Mouse (Mus musculus) forebrain, embryonic 16.5 days (tissue): ENCODE measurements around the gene Npnt. TPM values are rescaled to one million over a fixed set of nuclear protein-coding genes. Genes with fewer than 3 reads are reported as not detected.

Source experiments
- ATAC-seq: fragments of 200-750 bp; cut with Nextera tagmentation; 2 replicates; pipeline ENCODE4 v1.8.0; 2017; ENCODE audit warnings: mild to moderate bottlenecking, moderate library complexity
- H3K27ac ChIP-seq: fragments of 300-500 bp; sonication (generic); 2 replicates; pipeline ENCODE4 v1.5.1; 2014; ENCODE audit warnings: low read length, control low read depth
- H3K27me3 ChIP-seq: fragments of 300-500 bp; sonication (generic); replicated peaks from 2 replicates; pipeline ENCODE4 v1.6.1; 2014; ENCODE audit warnings: low read length; ENCODE audit not compliant: control insufficient read depth, insufficient read depth
- H3K36me3 ChIP-seq: fragments of 300-500 bp; sonication (generic); 2 replicates; pipeline ENCODE4 v1.6.1; 2014; ENCODE audit not compliant: control insufficient read depth, insufficient read depth
- H3K4me1 ChIP-seq: fragments of 300-500 bp; sonication (generic); replicated peaks from 2 replicates; pipeline ENCODE4 v1.6.1; 2014; ENCODE audit warnings: low read length; ENCODE audit not compliant: control insufficient read depth, insufficient read depth
- H3K4me2 ChIP-seq: fragments of 300-500 bp; sonication (generic); 2 replicates; pipeline ENCODE4 v1.6.1; 2014; ENCODE audit warnings: mild to moderate bottlenecking, low read length, control low read depth
- H3K4me3 ChIP-seq: fragments of 300-500 bp; sonication (generic); replicated peaks from 2 replicates; pipeline ENCODE4 v1.5.1; 2014; ENCODE audit warnings: mild to moderate bottlenecking, low read length, control low read depth
- H3K9ac ChIP-seq: fragments of 300-500 bp; sonication (generic); replicated peaks from 2 replicates; pipeline ENCODE4 v1.6.1; 2014; ENCODE audit warnings: low read depth, low read length, control low read depth
- H3K9me3 ChIP-seq: fragments of 300-500 bp; sonication (generic); 2 replicates; pipeline ENCODE4 v1.6.1; 2016; ENCODE audit warnings: low read length; ENCODE audit not compliant: control insufficient read depth
- WGBS: fragments of 180-500 bp; shearing (Covaris S2); extraction: QIAGEN DNeasy Blood & Tissue Kit; methylation state at CpG from one replicate; pipeline ENCODE4 v1.1.7; 2014; 5-methylcytosine and 5-hydroxymethylcytosine counted together
- polyA plus RNA-seq: library from polyadenylated mRNA; unstranded; fragments of >200 nt; fragmentation: Nextera tagmentation; extraction: Ambion mirVana; gene quantifications from 2 replicates; pipeline ENCODE4 v1.2.1, GENCODE M21; 2015

Gene Npnt
- polyA plus RNA-seq, 1 experiment from 2014 or later = 6.3 TPM

GRCm38 (mm10) chr3:132942778-132943177 lies 7.3 kb downstream of the Npnt start:
- no peak overlapping the region for H3K27ac ChIP-seq
- no peaks in the 10 kb centered on the region for H3K36me3 ChIP-seq
- ATAC-seq = no peak
- no peaks in the 10 kb centered on the region for H3K27me3 ChIP-seq
- no peak overlapping the region for H3K4me2 ChIP-seq
- no peaks in the 10 kb centered on the region for H3K4me1 ChIP-seq
- H3K9me3 ChIP-seq = no peaks in the 10 kb centered on the region
- no peak overlapping the region for H3K4me3 ChIP-seq
- 91% methylated on average over 6 of the region's 6 CpGs for WGBS
- H3K9ac ChIP-seq = no peak overlapping the region

- WGBS = 83% methylated on average over 10 of the region's 10 CpGs
- no peaks in the 10 kb centered on the region for H3K36me3 ChIP-seq
- H3K4me1 ChIP-seq = no peaks in the 10 kb centered on the region
- H3K27ac ChIP-seq = no peak overlapping the region
- H3K4me3 ChIP-seq = no peak overlapping the region
- H3K4me2 ChIP-seq = no peak overlapping the region
- H3K27me3 ChIP-seq = no peaks in the 10 kb centered on the region
- no peak for ATAC-seq
- H3K9ac ChIP-seq = no peak overlapping the region
- no peaks in the 10 kb centered on the region for H3K9me3 ChIP-seq
Measured at GRCm38 (mm10) chr3:132940181-132940990, 9.7 kb downstream of the Npnt start.

GRCm38 (mm10) chr3:132939006-132939405 lies 11.1 kb downstream of the Npnt start:
- H3K27ac ChIP-seq = no peak overlapping the region
- H3K4me3 ChIP-seq = no peak overlapping the region
- H3K36me3 ChIP-seq = no peaks in the 10 kb centered on the region
- no peak overlapping the region for H3K9ac ChIP-seq
- 0 out of 2 replicates have a peak, but pooled peaks cover 3% of the 10 kb centered on the region for H3K4me1 ChIP-seq
- no peaks in the 10 kb centered on the region for H3K27me3 ChIP-seq
- WGBS = 83% methylated on average over 8 of the region's 8 CpGs
- H3K9me3 ChIP-seq = no peaks in the 10 kb centered on the region
- H3K4me2 ChIP-seq = no peak overlapping the region
- ATAC-seq = no peak

- no peaks in the 10 kb centered on the region for H3K36me3 ChIP-seq
- no peaks in the 10 kb centered on the region for H3K9me3 ChIP-seq
- no peak overlapping the region for H3K9ac ChIP-seq
- H3K4me2 ChIP-seq = no peak overlapping the region
- peak; percentile 67; the same call in 1 of the 2 replicates for ATAC-seq
- no peaks in the 10 kb centered on the region for H3K27me3 ChIP-seq
- no peak overlapping the region for H3K27ac ChIP-seq
- no peak overlapping the region for H3K4me3 ChIP-seq
- 27% methylated on average over 2 of the region's 2 CpGs for WGBS
- H3K4me1 ChIP-seq = 0 out of 2 replicates have a peak, but pooled peaks cover 3% of the 10 kb centered on the region
Measured at GRCm38 (mm10) chr3:132934649-132935048, 15.4 kb downstream of the Npnt start.

GRCm38 (mm10) chr3:132931526-132931925 lies 18.6 kb downstream of the Npnt start:
- no peak overlapping the region for H3K9ac ChIP-seq
- WGBS = 87% methylated on average over 4 of the region's 4 CpGs
- ATAC-seq = no peak

GRCm38 (mm10) chr3:132929866-132930265 lies 20.2 kb downstream of the Npnt start:
- no peak overlapping the region for H3K4me2 ChIP-seq
- H3K4me3 ChIP-seq = no peak overlapping the region
- 0 out of 2 replicates have a peak, but pooled peaks cover 3% of the 10 kb centered on the region for H3K4me1 ChIP-seq
- H3K27me3 ChIP-seq = no peaks in the 10 kb centered on the region
- H3K36me3 ChIP-seq = no peaks in the 10 kb centered on the region
- H3K9ac ChIP-seq = no peak overlapping the region
- no peak for ATAC-seq
- H3K27ac ChIP-seq = no peak overlapping the region
- H3K9me3 ChIP-seq = no peaks in the 10 kb centered on the region
- 72% methylated on average over 6 of the region's 6 CpGs for WGBS

More at GRCm38 (mm10) chr3:132931526-132931925, 18.6 kb downstream of the Npnt start:
- H3K4me2 ChIP-seq = no peak overlapping the region
- H3K4me1 ChIP-seq = 0 out of 2 replicates have a peak, but pooled peaks cover 3% of the 10 kb centered on the region
- no peaks in the 10 kb centered on the region for H3K36me3 ChIP-seq
- H3K4me3 ChIP-seq = no peak overlapping the region
- H3K27ac ChIP-seq = no peak overlapping the region
- no peaks in the 10 kb centered on the region for H3K9me3 ChIP-seq
- H3K27me3 ChIP-seq = no peaks in the 10 kb centered on the region

- H3K27me3 ChIP-seq = no peaks in the 10 kb centered on the region
- 90% methylated on average over 9 of the region's 9 CpGs for WGBS
Measured at GRCm38 (mm10) chr3:132928186-132928585, 21.9 kb downstream of the Npnt start.

GRCm38 (mm10) chr3:132919798-132920197 lies 30.3 kb downstream of the Npnt start:
- Histone ChIP-seq H3K27ac (no peak overlapping the region), H3K9me3 (no peaks in the 10 kb centered on the region), H3K36me3 (no peaks in the 10 kb centered on the region), H3K27me3 (no peaks in the 10 kb centered on the region), H3K4me1 (no peaks in the 10 kb centered on the region), H3K9ac (no peak overlapping the region), H3K4me3 (no peak overlapping the region), H3K4me2 (no peak overlapping the region)
- WGBS = 93% methylated on average over 3 of the region's 3 CpGs
- no peak for ATAC-seq

More at GRCm38 (mm10) chr3:132928186-132928585, 21.9 kb downstream of the Npnt start:
- no peaks in the 10 kb centered on the region for H3K9me3 ChIP-seq
- H3K4me2 ChIP-seq = no peak overlapping the region
- H3K27ac ChIP-seq = no peak overlapping the region
- no peak overlapping the region for H3K9ac ChIP-seq
- H3K36me3 ChIP-seq = no peaks in the 10 kb centered on the region
- ATAC-seq = no peak
- no peak overlapping the region for H3K4me3 ChIP-seq
- no peaks in the 10 kb centered on the region for H3K4me1 ChIP-seq

GRCm38 (mm10) chr3:132919240-132919639 lies 30.9 kb downstream of the Npnt start:
- Histone ChIP-seq H3K27ac (no peak overlapping the region), H3K27me3 (no peaks in the 10 kb centered on the region), H3K4me3 (no peak overlapping the region), H3K36me3 (no peaks in the 10 kb centered on the region), H3K4me1 (no peaks in the 10 kb centered on the region), H3K4me2 (no peak overlapping the region), H3K9me3 (no peaks in the 10 kb centered on the region), H3K9ac (no peak overlapping the region)
- no peak for ATAC-seq
- 86% methylated on average over 11 of the region's 11 CpGs for WGBS
